Mouse (Mus musculus) myocyte (in vitro differentiated cells): ENCODE measurements around the gene Cabp7. TPM values are rescaled to one million over a fixed set of nuclear protein-coding genes. Genes with fewer than 3 reads are reported as not detected.
"Not testable (repeated sequence)": the region's sequence is repeated elsewhere in the genome, so short reads cannot be mapped to it uniquely, and the experiment has no call there.

Experiments
- H3K27me3 ChIP-seq: one replicate; pipeline ENCODE4 v1.6.1; 2011; ENCODE audit not compliant: control insufficient read depth, insufficient read depth, insufficient read length
- H3K36me3 ChIP-seq: one replicate; pipeline ENCODE4 v1.6.1; 2011; ENCODE audit not compliant: control insufficient read depth, insufficient read depth
- H3K4me2 ChIP-seq: one replicate; pipeline ENCODE4 v1.6.1; 2011; ENCODE audit warnings: low read depth, control low read depth
- H3K4me3 ChIP-seq: one replicate; pipeline ENCODE4 v1.5.1; 2011; ENCODE audit warnings: mild to moderate bottlenecking, control low read depth, moderate library complexity
- H3K79me2 ChIP-seq: one replicate; pipeline ENCODE4 v1.6.1; 2011; ENCODE audit not compliant: control insufficient read depth, insufficient read depth
- H3ac ChIP-seq: one replicate; pipeline ENCODE4 v1.6.1; 2011; ENCODE audit not compliant: control insufficient read depth, insufficient read length
- CEBPB ChIP-seq: IDR thresholded peaks from 2 replicates; pipeline ENCODE4 v1.6.1; 2011; ENCODE audit warnings: mild to moderate bottlenecking, moderate library complexity; ENCODE audit not compliant: poor library complexity, insufficient read depth, severe bottlenecking
- E2F4 ChIP-seq: IDR thresholded peaks from one replicate; pipeline ENCODE4 v1.6.1; 2011; ENCODE audit warnings: mild to moderate bottlenecking, control low read depth, moderate library complexity; ENCODE audit not compliant: insufficient read depth
- MAX ChIP-seq: IDR thresholded peaks from one replicate; pipeline ENCODE4 v1.6.1; 2011; ENCODE audit warnings: low read depth, mild to moderate bottlenecking, control low read depth
- MYOD1 ChIP-seq, 3 experiments: IDR thresholded peaks; one replicate each; pipeline ENCODE4 v1.6.1; 2011; ENCODE audit warnings: control low read depth in 2 of 3, low read depth in 2 of 3, mild to moderate bottlenecking in 2 of 3, moderate library complexity in 1 of 3; ENCODE audit not compliant: insufficient read length in 2 of 3, control insufficient read depth in 1 of 3
- MYOG ChIP-seq, 3 experiments: IDR thresholded peaks; one replicate each; pipeline ENCODE4 v1.6.1; 2011; ENCODE audit warnings: control low read depth in 2 of 3, low read depth in 2 of 3, mild to moderate bottlenecking in 2 of 3; ENCODE audit not compliant: insufficient read length in 2 of 3, control insufficient read depth in 1 of 3, insufficient read depth in 1 of 3
- POLR2A ChIP-seq: IDR thresholded peaks from one replicate; pipeline ENCODE4 v1.6.1; 2011; ENCODE audit warnings: low read depth, mild to moderate bottlenecking, control low read depth, moderate library complexity; ENCODE audit not compliant: insufficient read length
- POLR2AphosphoS2 ChIP-seq: IDR thresholded peaks from one replicate; pipeline ENCODE4 v1.6.1; 2011; ENCODE audit warnings: low read depth, control low read depth; ENCODE audit not compliant: insufficient read length
- REST ChIP-seq: IDR thresholded peaks from one replicate; pipeline ENCODE4 v1.6.1; 2011; ENCODE audit warnings: mild to moderate bottlenecking, control low read depth, moderate library complexity; ENCODE audit not compliant: insufficient read depth, insufficient read length
- SRF ChIP-seq: IDR thresholded peaks from one replicate; pipeline ENCODE4 v1.6.1; 2011; ENCODE audit warnings: low read depth; ENCODE audit not compliant: control insufficient read depth, insufficient read length
- TCF12 ChIP-seq: IDR thresholded peaks from one replicate; pipeline ENCODE4 v1.6.1; 2011; ENCODE audit warnings: mild to moderate bottlenecking, control low read depth; ENCODE audit not compliant: poor library complexity, insufficient read depth, severe bottlenecking
- TCF3 ChIP-seq: IDR thresholded peaks from one replicate; pipeline ENCODE4 v1.6.1; 2011; ENCODE audit warnings: low read depth, control low read depth; ENCODE audit not compliant: insufficient read length
- USF1 ChIP-seq: IDR thresholded peaks from one replicate; pipeline ENCODE4 v1.6.1; 2011; ENCODE audit warnings: low read depth, mild to moderate bottlenecking, control low read depth, moderate library complexity
- polyA plus RNA-seq: library from polyadenylated mRNA; unstranded; fragments of >200 nt; fragmentation: generic; extraction: Trizol; gene quantifications from one replicate; pipeline ENCODE4 v1.2.1, GENCODE M21; 2012; ENCODE audit warnings: missing spikeins

Gene Cabp7
- polyA plus RNA-seq, 1 experiment, result 0.08 TPM

DNA sequence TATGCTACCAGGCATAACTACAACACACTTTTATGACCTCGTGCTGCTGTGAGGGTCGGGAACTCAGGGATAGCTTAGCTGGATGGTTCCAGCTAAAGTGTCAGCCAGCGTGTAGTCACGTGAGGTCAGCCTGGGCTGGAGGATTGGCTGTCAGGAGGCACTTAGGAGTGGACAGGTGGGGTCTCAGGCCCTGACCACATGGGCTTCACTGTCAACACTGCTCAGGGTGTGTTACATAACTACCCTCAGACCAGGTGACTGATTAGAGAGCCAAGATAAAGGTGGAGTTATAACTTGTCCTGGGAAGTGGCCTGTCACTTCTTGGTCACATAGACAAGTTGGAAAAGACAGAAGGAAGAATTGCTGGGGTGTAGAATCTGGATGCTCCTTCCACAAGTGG lies 31.0 kb downstream of the Cabp7 start:
- Histone ChIP-seq H3K79me2 (no peaks in the 10 kb centered on the region), H3ac (no peak overlapping the region)

DNA sequence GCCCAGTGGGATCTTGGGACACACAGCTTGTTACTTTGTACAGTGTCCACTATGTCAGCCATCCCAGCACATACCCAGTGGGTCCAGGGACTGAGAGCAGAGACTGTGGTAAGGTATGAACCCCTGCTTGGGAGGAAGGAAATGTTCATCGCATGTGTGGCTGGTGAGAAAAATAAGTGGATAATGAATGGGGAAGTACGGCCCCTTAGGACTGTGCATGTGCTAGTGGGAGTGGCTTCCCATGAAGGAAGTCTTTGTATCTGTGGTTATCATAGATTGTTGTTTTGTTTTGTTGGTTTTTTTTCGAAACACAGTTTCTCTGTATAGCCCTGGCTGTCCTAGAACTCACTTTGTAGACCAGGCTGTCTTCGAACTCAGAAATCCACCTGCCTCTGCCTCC lies 31.9 kb downstream of the Cabp7 start:
- Histone ChIP-seq H3K4me2 (no peak overlapping the region), H3ac (no peak overlapping the region), H3K4me3 (no peak overlapping the region), H3K79me2 (no peaks in the 10 kb centered on the region), H3K27me3 (no peaks in the 10 kb centered on the region), H3K36me3 (no peaks in the 10 kb centered on the region)
- no peak for TF ChIP-seq POLR2AphosphoS2
- TF ChIP-seq POLR2A, result no peak
- no peak for TF ChIP-seq MYOG (IDR thresholded peaks at IDR 0.05; ENCODE audit: control insufficient read depth in 1 of 3, insufficient read depth in 1 of 3, insufficient read length in 2 of 3, low read depth in 2 of 3)
- TF ChIP-seq TCF3, result no peak
- TF ChIP-seq CEBPB, result no peak
- no peak for TF ChIP-seq USF1
- TF ChIP-seq MAX, result no peak
- TF ChIP-seq MYOD1 (IDR thresholded peaks at IDR 0.05; ENCODE audit: control insufficient read depth in 1 of 3, insufficient read length in 2 of 3, low read depth in 2 of 3), result no peak
- TF ChIP-seq E2F4, result no peak
- TF ChIP-seq SRF, result no peak
- no peak for TF ChIP-seq REST
- TF ChIP-seq TCF12, result no peak

More for the DNA sequence above, 31.0 kb downstream of the Cabp7 start:
- H3K4me2 ChIP-seq, result no peak overlapping the region
- no peak for TF ChIP-seq POLR2AphosphoS2
- no peak for TF ChIP-seq E2F4
- TF ChIP-seq TCF12, result no peak
- no peaks in the 10 kb centered on the region for H3K27me3 ChIP-seq
- no peak overlapping the region for H3K4me3 ChIP-seq
- no peaks in the 10 kb centered on the region for H3K36me3 ChIP-seq

DNA sequence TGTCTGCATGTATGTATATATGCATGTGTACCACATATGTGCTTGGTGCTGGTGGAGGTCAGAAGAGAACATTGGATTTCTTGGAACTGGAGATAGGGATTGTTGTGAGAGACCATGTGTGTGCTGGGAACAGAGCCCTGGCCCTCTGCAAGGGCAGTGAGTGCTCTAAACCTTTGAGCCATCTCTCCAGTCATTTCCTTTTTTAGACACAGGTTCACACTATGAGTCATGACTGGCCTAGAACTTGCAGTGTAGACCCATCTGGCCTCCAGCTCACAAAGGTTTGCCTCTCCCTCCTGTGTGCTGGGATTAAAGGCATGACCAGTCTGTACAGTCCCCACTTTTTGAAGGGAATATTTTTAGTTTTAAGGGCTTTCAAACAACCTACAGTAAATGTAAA lies 33.8 kb downstream of the Cabp7 start:
- Histone ChIP-seq H3K27me3 (no peaks in the 10 kb centered on the region), H3K36me3 (no peaks in the 10 kb centered on the region), H3K79me2 (no peaks in the 10 kb centered on the region), H3K4me2 (no peak overlapping the region), H3ac (no peak overlapping the region), H3K4me3 (no peak overlapping the region)
- TF ChIP-seq MYOG (IDR thresholded peaks at IDR 0.05; ENCODE audit: control insufficient read depth in 1 of 3, insufficient read depth in 1 of 3, insufficient read length in 2 of 3, low read depth in 2 of 3) (no peak), POLR2A (no peak), MYOD1 (IDR thresholded peaks at IDR 0.05; ENCODE audit: control insufficient read depth in 1 of 3, insufficient read length in 2 of 3, low read depth in 2 of 3) (no peak)

DNA sequence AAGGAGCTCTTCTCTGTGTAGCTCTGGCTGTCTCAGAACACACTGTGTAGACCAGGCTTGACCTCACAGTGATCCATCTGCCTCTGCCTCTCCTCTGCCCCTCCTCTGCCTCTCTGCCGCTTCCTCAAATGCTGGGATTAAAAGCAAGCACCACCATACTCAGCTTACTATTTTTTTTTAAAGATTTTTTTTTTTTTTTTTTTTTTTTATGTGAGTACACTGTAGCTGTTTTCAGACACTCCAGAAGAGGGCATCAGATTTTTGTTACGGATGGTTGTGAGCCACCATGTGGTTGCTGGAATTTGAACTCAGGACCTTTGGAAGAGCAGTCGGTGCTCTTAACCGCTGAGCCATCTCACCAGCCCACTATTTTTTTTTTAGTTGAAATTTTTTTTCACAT lies 36.4 kb downstream of the Cabp7 start:
- not testable (repeated sequence) for H3K27me3 ChIP-seq, H3K79me2 ChIP-seq, H3K4me2 ChIP-seq, H3K4me3 ChIP-seq, H3ac ChIP-seq, H3K36me3 ChIP-seq

DNA sequence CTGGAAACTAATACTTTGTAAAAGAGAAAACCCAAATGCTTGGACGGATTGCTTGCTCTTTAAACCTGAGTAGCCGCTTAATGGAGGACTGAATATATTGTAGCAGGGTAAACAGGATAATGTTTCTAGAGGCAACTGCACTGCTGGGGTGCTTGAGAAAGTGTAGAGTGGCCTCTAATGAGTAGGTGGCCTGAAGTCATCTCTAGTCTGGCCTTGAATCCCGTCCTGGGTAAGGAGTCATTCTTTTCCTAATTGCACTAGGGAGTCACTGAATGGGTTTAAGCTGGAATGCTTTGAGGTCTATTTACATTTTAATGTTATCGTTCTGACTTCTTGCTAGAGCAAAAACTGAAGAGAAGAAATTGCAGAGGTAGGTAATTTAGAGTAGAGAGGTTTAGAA lies 41.4 kb downstream of the Cabp7 start:
- TF ChIP-seq TCF3, result no peak
- no peak for TF ChIP-seq POLR2AphosphoS2
- TF ChIP-seq SRF, result no peak
- no peak for TF ChIP-seq USF1
- TF ChIP-seq E2F4, result no peak
- no peak for TF ChIP-seq REST
- TF ChIP-seq TCF12, result no peak
- TF ChIP-seq CEBPB, result no peak
- no peak for TF ChIP-seq POLR2A
- no peak for TF ChIP-seq MYOG (IDR thresholded peaks at IDR 0.05; ENCODE audit: control insufficient read depth in 1 of 3, insufficient read depth in 1 of 3, insufficient read length in 2 of 3, low read depth in 2 of 3)
- TF ChIP-seq MAX, result no peak
- TF ChIP-seq MYOD1 (IDR thresholded peaks at IDR 0.05; ENCODE audit: control insufficient read depth in 1 of 3, insufficient read length in 2 of 3, low read depth in 2 of 3), result no peak

More for the DNA sequence above, 41.4 kb downstream of the Cabp7 start:
- peaks cover 10% of the 10 kb centered on the region for H3K36me3 ChIP-seq
- peak overlapping the region; percentile 96 for H3K4me2 ChIP-seq
- H3K27me3 ChIP-seq, result no peaks in the 10 kb centered on the region
- H3ac ChIP-seq, result peak overlapping the region; percentile 95
- peaks cover 20% of the 10 kb centered on the region for H3K79me2 ChIP-seq
- H3K4me3 ChIP-seq, result peak overlapping the region; percentile 71
